Mouse (Mus musculus) heart, embryonic 11.5 days (tissue): ENCODE results near the gene Sytl3. TPM values are rescaled to one million over a fixed set of nuclear protein-coding genes. Genes with fewer than 3 reads are reported as not detected.

Experiments
- ATAC-seq: fragments of 200-750 bp; cut with Nextera tagmentation; replicated peaks from 2 replicates; pipeline ENCODE4 v1.8.0; 2017; ENCODE audit warnings: moderate library complexity; ENCODE audit not compliant: insufficient number of reproducible peaks, low FRiP score, low TSS enrichment
- H3K27ac ChIP-seq: fragments of 300-500 bp; sonication (generic); 2 replicates; pipeline ENCODE4 v1.5.1; 2014; ENCODE audit warnings: mild to moderate bottlenecking, low read depth, low read length
- H3K27me3 ChIP-seq: fragments of 300-500 bp; sonication (generic); 2 replicates; pipeline ENCODE4 v1.6.1; 2014; ENCODE audit warnings: mild to moderate bottlenecking, low read length, mixed read lengths; ENCODE audit not compliant: control insufficient read depth, insufficient read depth
- H3K36me3 ChIP-seq: fragments of 300-500 bp; sonication (generic); 2 replicates; pipeline ENCODE4 v1.6.1; 2014; ENCODE audit warnings: mild to moderate bottlenecking, low read length, moderate library complexity, mixed read lengths; ENCODE audit not compliant: control insufficient read depth, insufficient read depth
- H3K4me1 ChIP-seq: fragments of 300-500 bp; sonication (generic); 2 replicates; pipeline ENCODE4 v1.6.1; 2014; ENCODE audit warnings: low read length; ENCODE audit not compliant: control insufficient read depth, insufficient read depth
- H3K4me2 ChIP-seq: fragments of 300-500 bp; sonication (generic); 2 replicates; pipeline ENCODE4 v1.6.1; 2014; ENCODE audit warnings: mild to moderate bottlenecking, moderate library complexity
- H3K4me3 ChIP-seq: fragments of 300-500 bp; sonication (generic); 2 replicates; pipeline ENCODE4 v1.5.1; 2014; ENCODE audit warnings: low read depth, low read length
- H3K9ac ChIP-seq: fragments of 300-500 bp; sonication (generic); 2 replicates; pipeline ENCODE4 v1.6.1; 2014; ENCODE audit warnings: mild to moderate bottlenecking, low read depth, low read length, moderate library complexity
- H3K9me3 ChIP-seq: fragments of 300-500 bp; sonication (generic); replicated peaks from 2 replicates; pipeline ENCODE4 v1.6.1; 2016; ENCODE audit warnings: low read length; ENCODE audit not compliant: control insufficient read depth
- WGBS: fragments of 180-500 bp; shearing (Covaris S2); extraction: QIAGEN DNeasy Blood & Tissue Kit; methylation state at CpG from one replicate; pipeline ENCODE4 v1.1.7; 2014; ENCODE audit not compliant: insufficient replicate concordance; 5-methylcytosine and 5-hydroxymethylcytosine counted together
- polyA plus RNA-seq: library from polyadenylated mRNA; unstranded; fragments of >200 nt; fragmentation: Nextera tagmentation; extraction: Ambion mirVana; gene quantifications from 2 replicates; pipeline ENCODE4 v1.2.1, GENCODE M21; 2014

Gene Sytl3
- polyA plus RNA-seq, 1 experiment from 2014 or later = 0.11 TPM

- Histone ChIP-seq H3K4me2 (no peak overlapping the region), H3K9me3 (no peaks in the 10 kb centered on the region), H3K9ac (no peak overlapping the region), H3K36me3 (no peaks in the 10 kb centered on the region), H3K27me3 (no peaks in the 10 kb centered on the region), H3K4me1 (peaks cover 9% of the 10 kb centered on the region), H3K27ac (no peak overlapping the region), H3K4me3 (no peak overlapping the region)
- no peak for ATAC-seq
- WGBS = 94% methylated on average over 16 of the region's 16 CpGs
Observed at GRCm38 (mm10) chr17:6757902-6758301, 99.0 kb downstream of the Sytl3 start.

GRCm38 (mm10) chr17:6758845-6759244 is 100.0 kb downstream of the Sytl3 start:
- Histone ChIP-seq H3K27me3 (no peaks in the 10 kb centered on the region), H3K9me3 (no peaks in the 10 kb centered on the region), H3K36me3 (no peaks in the 10 kb centered on the region), H3K9ac (no peak overlapping the region), H3K4me1 (peaks cover 18% of the 10 kb centered on the region), H3K27ac (no peak overlapping the region), H3K4me3 (no peak overlapping the region), H3K4me2 (no peak overlapping the region)
- 79% methylated on average over 8 of the region's 8 CpGs for WGBS
- ATAC-seq = no peak

GRCm38 (mm10) chr17:6759717-6760292 is 100.9 kb downstream of the Sytl3 start:
- Histone ChIP-seq H3K27ac (no peak overlapping the region), H3K4me1 (peaks cover 25% of the 10 kb centered on the region), H3K9me3 (no peaks in the 10 kb centered on the region), H3K4me2 (no peak overlapping the region), H3K4me3 (no peak overlapping the region), H3K27me3 (no peaks in the 10 kb centered on the region), H3K36me3 (no peaks in the 10 kb centered on the region), H3K9ac (no peak overlapping the region)
- WGBS = 44% methylated on average over 9 of the region's 9 CpGs
- no peak for ATAC-seq

GRCm38 (mm10) chr17:6763513-6764226 is 104.8 kb downstream of the Sytl3 start:
- no peaks in the 10 kb centered on the region for H3K36me3 ChIP-seq
- 57% methylated on average over 7 of the region's 7 CpGs for WGBS
- peaks cover 63% of the 10 kb centered on the region for H3K4me1 ChIP-seq
- H3K4me3 ChIP-seq = no peak overlapping the region
- H3K27me3 ChIP-seq = no peaks in the 10 kb centered on the region
- no peak overlapping the region for H3K4me2 ChIP-seq
- no peak overlapping the region for H3K9ac ChIP-seq
- no peak for ATAC-seq
- no peak overlapping the region for H3K27ac ChIP-seq
- no peaks in the 10 kb centered on the region for H3K9me3 ChIP-seq

DNA sequence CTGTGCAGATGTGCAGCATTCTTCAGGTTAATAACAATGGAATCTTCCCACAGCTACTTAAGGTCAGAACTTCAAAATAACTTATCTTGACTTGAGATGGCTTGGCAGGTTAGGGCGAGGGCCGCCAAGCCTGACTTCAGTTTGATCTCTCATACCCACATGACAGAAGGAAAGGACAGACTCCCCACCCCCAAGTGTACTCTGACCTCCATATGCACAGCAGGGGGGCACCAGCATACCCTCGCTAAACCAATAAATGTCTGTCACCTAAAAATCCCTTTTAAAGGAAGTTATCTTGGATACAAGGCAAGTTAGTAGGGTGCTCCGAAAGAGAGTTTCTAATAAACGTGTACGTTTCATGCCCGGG is 105.3 kb downstream of the Sytl3 start:
- WGBS = 62% methylated on average over 7 of the region's 7 CpGs
- Histone ChIP-seq H3K4me2 (no peak overlapping the region), H3K4me1 (peaks cover 63% of the 10 kb centered on the region), H3K27ac (no peak overlapping the region), H3K36me3 (no peaks in the 10 kb centered on the region), H3K9me3 (no peaks in the 10 kb centered on the region), H3K4me3 (no peak overlapping the region), H3K27me3 (no peaks in the 10 kb centered on the region), H3K9ac (no peak overlapping the region)
- ATAC-seq = no peak

DNA sequence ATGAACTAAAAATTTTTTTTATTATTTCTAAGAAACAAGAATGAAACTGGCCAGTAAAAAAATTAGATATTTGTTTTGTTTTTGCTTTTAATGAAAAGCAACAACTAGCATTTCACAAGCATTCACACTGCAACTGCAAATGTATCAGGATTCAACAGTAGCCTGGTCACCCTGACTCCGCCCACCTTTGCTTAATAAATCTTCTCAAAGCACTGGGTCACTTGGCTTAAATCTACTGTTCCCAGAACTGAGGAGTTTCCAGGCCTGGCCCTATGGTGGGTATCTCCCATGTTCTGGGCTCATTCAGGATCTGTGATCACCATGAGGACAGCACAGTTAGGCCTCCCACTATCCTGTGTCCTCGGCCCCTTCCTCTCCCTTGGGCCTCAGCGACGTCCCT is 105.8 kb downstream of the Sytl3 start:
- H3K4me1 ChIP-seq = peaks cover 65% of the 10 kb centered on the region
- H3K4me2 ChIP-seq = no peak overlapping the region
- ATAC-seq = no peak
- H3K27ac ChIP-seq = no peak overlapping the region
- no peaks in the 10 kb centered on the region for H3K27me3 ChIP-seq
- no peak overlapping the region for H3K4me3 ChIP-seq
- H3K9ac ChIP-seq = no peak overlapping the region
- H3K9me3 ChIP-seq = no peaks in the 10 kb centered on the region
- no peaks in the 10 kb centered on the region for H3K36me3 ChIP-seq
- 79% methylated on average over 4 of the region's 4 CpGs for WGBS

DNA sequence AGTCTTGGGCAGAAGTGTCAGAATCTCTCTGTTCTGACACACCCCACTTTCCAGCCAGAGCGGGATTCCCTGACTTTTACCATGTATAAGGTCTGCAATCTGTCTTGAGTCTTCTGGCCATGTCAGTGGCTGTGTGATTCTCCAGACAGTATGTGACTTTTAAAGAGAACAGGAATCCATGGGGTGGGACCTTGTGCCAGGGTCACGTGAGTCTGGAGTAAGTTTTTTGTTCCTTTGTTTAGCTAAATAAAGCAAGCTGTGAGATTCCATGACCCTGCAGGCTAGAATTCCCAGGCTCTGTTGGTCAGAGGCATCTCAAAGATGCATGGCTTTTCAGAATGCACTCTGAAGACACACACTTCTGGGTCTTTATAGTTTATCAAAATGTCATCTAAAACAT is 107.0 kb downstream of the Sytl3 start:
- Histone ChIP-seq H3K36me3 (no peaks in the 10 kb centered on the region), H3K27me3 (no peaks in the 10 kb centered on the region), H3K4me3 (no peak overlapping the region), H3K4me1 (peaks cover 60% of the 10 kb centered on the region), H3K27ac (peak overlapping the region; percentile 69), H3K9me3 (no peaks in the 10 kb centered on the region), H3K4me2 (no peak overlapping the region), H3K9ac (no peak overlapping the region)
- no peak for ATAC-seq
- WGBS = 24% methylated on average over 2 of the region's 2 CpGs

DNA sequence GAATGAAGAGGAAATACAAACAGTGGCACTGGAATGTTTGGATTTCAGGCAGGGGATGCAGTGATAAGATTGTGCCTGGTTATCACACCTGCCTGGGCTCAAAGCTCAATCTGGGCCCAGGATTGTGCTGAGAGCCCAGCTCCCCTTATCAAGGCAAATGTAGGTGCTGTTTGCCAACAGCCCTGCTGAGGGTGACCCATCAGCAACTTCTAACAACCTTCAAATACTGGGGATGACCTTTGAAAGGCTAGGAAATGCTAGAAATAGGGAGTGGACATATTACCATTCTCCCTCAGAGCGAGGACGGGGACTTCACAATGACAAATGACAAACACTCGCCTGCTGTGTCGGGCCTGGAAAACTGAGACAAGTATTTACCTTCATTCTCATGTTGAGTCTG is 107.9 kb downstream of the Sytl3 start:
- no peaks in the 10 kb centered on the region for H3K36me3 ChIP-seq
- H3K4me1 ChIP-seq = peaks cover 62% of the 10 kb centered on the region
- H3K9ac ChIP-seq = no peak overlapping the region
- no peak overlapping the region for H3K4me2 ChIP-seq
- no peak for ATAC-seq
- H3K9me3 ChIP-seq = no peaks in the 10 kb centered on the region
- no peaks in the 10 kb centered on the region for H3K27me3 ChIP-seq
- 66% methylated on average over 4 of the region's 4 CpGs for WGBS
- peak overlapping the region; percentile 69; the same call in 1 of the 2 replicates for H3K27ac ChIP-seq
- no peak overlapping the region for H3K4me3 ChIP-seq

GRCm38 (mm10) chr17:6767771-6768170 is 108.9 kb downstream of the Sytl3 start:
- no peak overlapping the region for H3K4me3 ChIP-seq
- H3K9ac ChIP-seq = no peak overlapping the region
- WGBS = 51% methylated on average over 5 of the region's 5 CpGs
- ATAC-seq = no peak
- H3K27me3 ChIP-seq = no peaks in the 10 kb centered on the region
- no peak overlapping the region for H3K4me2 ChIP-seq
- no peaks in the 10 kb centered on the region for H3K36me3 ChIP-seq
- no peaks in the 10 kb centered on the region for H3K9me3 ChIP-seq
- peaks cover 64% of the 10 kb centered on the region for H3K4me1 ChIP-seq
- H3K27ac ChIP-seq = peak overlapping the region; percentile 31
